Mouse (Mus musculus) liver, embryonic 11.5 days (tissue): ENCODE measurements around the gene Gm136. TPM values are rescaled to one million over a fixed set of nuclear protein-coding genes. Genes with fewer than 3 reads are reported as not detected.

ENCODE experiments used
- ATAC-seq: fragments of 200-750 bp; cut with Nextera tagmentation; replicated peaks from 2 replicates; pipeline ENCODE4 v1.8.0; 2017; ENCODE audit warnings: moderate number of reproducible peaks, mild to moderate bottlenecking, moderate TSS enrichment, moderate library complexity; ENCODE audit not compliant: low FRiP score
- DNase-seq: peaks from one replicate; pipeline ENCODE4 v3.0.0-alpha.2; 2017; ENCODE audit warnings: low spot score
- H3K27ac ChIP-seq: fragments of 300-500 bp; sonication (generic); 2 replicates; pipeline ENCODE4 v1.5.1; 2014; ENCODE audit warnings: mild to moderate bottlenecking, low read depth, low read length, control low read depth
- H3K27me3 ChIP-seq: fragments of 300-500 bp; sonication (generic); replicated peaks from 2 replicates; pipeline ENCODE4 v1.6.1; 2014; ENCODE audit warnings: low read length, mixed read lengths; ENCODE audit not compliant: control insufficient read depth, insufficient read depth
- H3K36me3 ChIP-seq: fragments of 300-500 bp; sonication (generic); 2 replicates; pipeline ENCODE4 v1.6.1; 2014; ENCODE audit warnings: mild to moderate bottlenecking, low read length, moderate library complexity, mixed read lengths; ENCODE audit not compliant: control insufficient read depth, insufficient read depth
- H3K4me1 ChIP-seq: fragments of 300-500 bp; sonication (generic); replicated peaks from 2 replicates; pipeline ENCODE4 v1.6.1; 2014; ENCODE audit warnings: low read length, mixed read lengths; ENCODE audit not compliant: control insufficient read depth, insufficient read depth
- H3K4me2 ChIP-seq: fragments of 300-500 bp; sonication (generic); 2 replicates; pipeline ENCODE4 v1.6.1; 2014; ENCODE audit warnings: mild to moderate bottlenecking, control low read depth, moderate library complexity
- H3K4me3 ChIP-seq: fragments of 300-500 bp; sonication (generic); 2 replicates; pipeline ENCODE4 v1.5.1; 2014; ENCODE audit warnings: low read depth, low read length, control low read depth
- H3K9ac ChIP-seq: fragments of 300-500 bp; sonication (generic); 2 replicates; pipeline ENCODE4 v1.6.1; 2014; ENCODE audit warnings: low read depth, low read length, control low read depth
- H3K9me3 ChIP-seq: fragments of 300-500 bp; sonication (generic); 2 replicates; pipeline ENCODE4 v1.6.1; 2016; ENCODE audit warnings: low read length, inconsistent platforms, mixed read lengths; ENCODE audit not compliant: control insufficient read depth
- WGBS: fragments of 180-500 bp; shearing (Covaris S2); extraction: QIAGEN DNeasy Blood & Tissue Kit; methylation state at CpG from one replicate; pipeline ENCODE4 v1.1.7; 2014; 5-methylcytosine and 5-hydroxymethylcytosine counted together
- polyA plus RNA-seq: library from polyadenylated mRNA; unstranded; fragments of >200 nt; fragmentation: Nextera tagmentation; extraction: Ambion mirVana; gene quantifications from 2 replicates; pipeline ENCODE4 v1.2.1, GENCODE M21; 2014

Gene Gm136
- polyA plus RNA-seq, 1 experiment from 2014 or later, result not detected

- no peak overlapping the region for H3K4me2 ChIP-seq
- H3K9me3 ChIP-seq, result peaks cover 6% of the 10 kb centered on the region; the same call in 1 of the 2 replicates
- DNase-seq, result no peak
- H3K4me1 ChIP-seq, result no peaks in the 10 kb centered on the region
- H3K27ac ChIP-seq, result no peak overlapping the region
- no peak overlapping the region for H3K9ac ChIP-seq
- H3K27me3 ChIP-seq, result no peaks in the 10 kb centered on the region
- H3K36me3 ChIP-seq, result no peaks in the 10 kb centered on the region
- H3K4me3 ChIP-seq, result no peak overlapping the region
- no peak for ATAC-seq
- WGBS, result 69% methylated on average over 4 of the region's 4 CpGs
These were observed 32.9 kb downstream of the Gm136 start for GRCm38 (mm10) chr4:34723186-34723585.

GRCm38 (mm10) chr4:34720127-34720895 lies 35.8 kb downstream of the Gm136 start:
- no peaks in the 10 kb centered on the region for H3K27me3 ChIP-seq
- H3K4me2 ChIP-seq, result no peak overlapping the region
- no peak overlapping the region for H3K9ac ChIP-seq
- WGBS, result 81% methylated on average over 7 of the region's 7 CpGs
- DNase-seq, result peak; percentile 11
- ATAC-seq, result no peak
- no peak overlapping the region for H3K27ac ChIP-seq
- no peak overlapping the region for H3K4me3 ChIP-seq
- no peaks in the 10 kb centered on the region for H3K4me1 ChIP-seq
- H3K36me3 ChIP-seq, result no peaks in the 10 kb centered on the region
- peaks cover 6% of the 10 kb centered on the region; the same call in 1 of the 2 replicates for H3K9me3 ChIP-seq

GRCm38 (mm10) chr4:34719421-34719820 lies 36.6 kb downstream of the Gm136 start:
- Histone ChIP-seq H3K27me3 (no peaks in the 10 kb centered on the region), H3K4me3 (no peak overlapping the region), H3K4me2 (no peak overlapping the region), H3K4me1 (no peaks in the 10 kb centered on the region), H3K36me3 (no peaks in the 10 kb centered on the region), H3K27ac (no peak overlapping the region), H3K9me3 (peaks cover 6% of the 10 kb centered on the region; the same call in 1 of the 2 replicates), H3K9ac (no peak overlapping the region)
- ATAC-seq, result no peak
- 93% methylated on average over 12 of the region's 12 CpGs for WGBS
- DNase-seq, result peak; percentile 15

- no peak for ATAC-seq
- Histone ChIP-seq H3K27ac (no peak overlapping the region), H3K9ac (no peak overlapping the region), H3K4me3 (no peak overlapping the region), H3K9me3 (peaks cover 2% of the 10 kb centered on the region; the same call in 1 of the 2 replicates), H3K4me1 (no peaks in the 10 kb centered on the region), H3K36me3 (no peaks in the 10 kb centered on the region), H3K27me3 (no peaks in the 10 kb centered on the region), H3K4me2 (no peak overlapping the region)
- no peak for DNase-seq
- 90% methylated on average over 1 of the region's 1 CpGs for WGBS
These were observed 41.0 kb downstream of the Gm136 start for GRCm38 (mm10) chr4:34715062-34715461.

GRCm38 (mm10) chr4:34708127-34708526 lies 47.9 kb downstream of the Gm136 start:
- Histone ChIP-seq H3K4me2 (no peak overlapping the region), H3K4me3 (no peak overlapping the region), H3K27me3 (no peaks in the 10 kb centered on the region), H3K27ac (no peak overlapping the region), H3K9ac (no peak overlapping the region), H3K36me3 (no peaks in the 10 kb centered on the region), H3K4me1 (no peaks in the 10 kb centered on the region), H3K9me3 (no peaks in the 10 kb centered on the region)
- 76% methylated on average over 3 of the region's 3 CpGs for WGBS
- ATAC-seq (no peak), DNase-seq (peak; percentile 4)

- Histone ChIP-seq H3K9ac (no peak overlapping the region), H3K36me3 (no peaks in the 10 kb centered on the region), H3K4me3 (no peak overlapping the region), H3K4me1 (no peaks in the 10 kb centered on the region), H3K27ac (no peak overlapping the region), H3K4me2 (no peak overlapping the region), H3K27me3 (no peaks in the 10 kb centered on the region), H3K9me3 (no peaks in the 10 kb centered on the region)
- DNase-seq (no peak), ATAC-seq (no peak)
- WGBS, result 79% methylated on average over 3 of the region's 3 CpGs
These were observed 48.8 kb downstream of the Gm136 start for GRCm38 (mm10) chr4:34707248-34707647.

- ATAC-seq, result no peak
- Histone ChIP-seq H3K9ac (no peak overlapping the region), H3K36me3 (no peaks in the 10 kb centered on the region), H3K4me3 (no peak overlapping the region), H3K9me3 (no peaks in the 10 kb centered on the region), H3K27ac (no peak overlapping the region), H3K4me2 (no peak overlapping the region), H3K4me1 (no peaks in the 10 kb centered on the region), H3K27me3 (no peaks in the 10 kb centered on the region)
- no peak for DNase-seq
- 72% methylated on average over 4 of the region's 4 CpGs for WGBS
These were observed 53.0 kb downstream of the Gm136 start for GRCm38 (mm10) chr4:34703029-34703428.

- no peak overlapping the region for H3K4me2 ChIP-seq
- WGBS, result 91% methylated on average over 11 of the region's 11 CpGs
These were observed 53.8 kb downstream of the Gm136 start for GRCm38 (mm10) chr4:34702231-34702630.

GRCm38 (mm10) chr4:34701528-34701927 lies 54.5 kb downstream of the Gm136 start:
- no peak overlapping the region for H3K9ac ChIP-seq
- H3K4me3 ChIP-seq, result no peak overlapping the region
- H3K4me1 ChIP-seq, result no peaks in the 10 kb centered on the region
- no peak for DNase-seq
- no peaks in the 10 kb centered on the region for H3K27me3 ChIP-seq
- H3K4me2 ChIP-seq, result no peak overlapping the region
- ATAC-seq, result peak; percentile 65; the same call in 1 of the 2 replicates
- no peaks in the 10 kb centered on the region for H3K9me3 ChIP-seq
- 57% methylated on average over 5 of the region's 5 CpGs for WGBS
- no peaks in the 10 kb centered on the region for H3K36me3 ChIP-seq
- no peak overlapping the region for H3K27ac ChIP-seq

More at GRCm38 (mm10) chr4:34702231-34702630, 53.8 kb downstream of the Gm136 start:
- no peak overlapping the region for H3K4me3 ChIP-seq
- no peaks in the 10 kb centered on the region for H3K27me3 ChIP-seq
- no peaks in the 10 kb centered on the region for H3K4me1 ChIP-seq
- no peak for DNase-seq
- no peaks in the 10 kb centered on the region for H3K9me3 ChIP-seq
- ATAC-seq, result no peak
- no peaks in the 10 kb centered on the region for H3K36me3 ChIP-seq
- no peak overlapping the region for H3K27ac ChIP-seq
- no peak overlapping the region for H3K9ac ChIP-seq
